ENCODE assay signal across 10 mouse cellular contexts in genomic region chr12:26460091-26460490, GRCm38 (mm10). TPM values are rescaled to one million over a fixed set of nuclear protein-coding genes. Genes with fewer than 3 reads are reported as not detected.
DNase-seq lines count a peak whose midpoint lies in the region; ATAC-seq lines count a peak whose summit lies in the region.
"Had no signal": no experiment of that assay in that cellular context is flagged by ENCODE, and none has a peak within 500 bp of the region (broad histone marks: within the 10 kb centered on the region; RNA-seq: fewer than 3 reads in every experiment).

No protein-coding gene starts in this region.

- DNase-seq in kidney, adult 8-10 months = peak; percentile 18 to 37
- DNase-seq in kidney, adult 11 months = no peak
- peak; percentile 70 for DNase-seq in Muller cell, postnatal 12 days (ENCODE audit: inconsistent ontology term)
- peak; percentile 44 to 53 for DNase-seq in adrenal gland, postnatal 36 days
- DNase-seq in embryo, embryonic 10.5 days (ENCODE audit: low spot score) = no peak
- DNase-seq: kidney, adult 18-20 months had no signal

- no peaks in the 10 kb centered on the region for H3K27me3 ChIP-seq in forebrain, embryonic 15.5 days
- H3K27me3 ChIP-seq: midbrain, embryonic 13.5 days; stomach, embryonic 15.5 days had no signal

- no peak overlapping the region for H3K4me2 ChIP-seq in forebrain, embryonic 15.5 days (replicated peaks)
- H3K4me2 ChIP-seq: midbrain, embryonic 13.5 days; stomach, embryonic 15.5 days had no signal

- H3K9ac ChIP-seq in forebrain, embryonic 15.5 days (replicated peaks) = no peak overlapping the region
- H3K9ac ChIP-seq: midbrain, embryonic 13.5 days; stomach, embryonic 15.5 days had no signal

- peaks cover 8% of the 10 kb centered on the region; the same call in 1 of the 2 replicates for H3K4me1 ChIP-seq in forebrain, embryonic 15.5 days

- H3K36me3 ChIP-seq in forebrain, embryonic 15.5 days = no peaks in the 10 kb centered on the region
- H3K36me3 ChIP-seq: midbrain, embryonic 13.5 days; stomach, embryonic 15.5 days had no signal

- 78% methylated on average over 2 of the region's 2 CpGs for WGBS in forebrain, embryonic 15.5 days

- H3K9me3 ChIP-seq in forebrain, embryonic 15.5 days = no peaks in the 10 kb centered on the region
- H3K9me3 ChIP-seq: midbrain, embryonic 13.5 days; stomach, embryonic 15.5 days had no signal

- no peak overlapping the region for H3K27ac ChIP-seq in forebrain, embryonic 15.5 days (replicated peaks)
- H3K27ac ChIP-seq: midbrain, embryonic 13.5 days; stomach, embryonic 15.5 days had no signal

- no peak overlapping the region for H3K4me3 ChIP-seq in forebrain, embryonic 15.5 days
- H3K4me3 ChIP-seq: midbrain, embryonic 13.5 days; stomach, embryonic 15.5 days had no signal

- peak; percentile 86 for ATAC-seq in megakaryocyte, adult 5-6 weeks (ENCODE audit: poor library complexity, severe bottlenecking)
- ATAC-seq in forebrain, embryonic 15.5 days (replicated peaks) = no peak
- ATAC-seq: midbrain, embryonic 13.5 days had no signal

RNA-seq across cellular contexts. Expression of gene Rsad2, which starts 3.8 kb away (rescaled TPM):
- 10 to 100 TPM; 17.5 to 31.9 TPM for total RNA-seq in adrenal gland, postnatal 36 days (2021)
- 7.7 and 9.2 TPM in 2 replicates for total RNA-seq in megakaryocyte, adult 5-6 weeks (2015)
- 9.3 and 10.2 TPM in 2 replicates for total RNA-seq in megakaryocyte, adult 5-6 weeks (2017)
- polyA plus RNA-seq in forebrain, embryonic 15.5 days (2015; fragmentation: Nextera tagmentation; extraction: Ambion mirVana) = 0.43 and 0.49 TPM in 2 replicates

RNA-seq across cellular contexts. Expression of gene Cmpk2, which starts 8.9 kb away (rescaled TPM):
- 10 to 100 TPM; 12.4 to 24.0 TPM for total RNA-seq in adrenal gland, postnatal 36 days (2021)
- total RNA-seq in megakaryocyte, adult 5-6 weeks (2015) = 88.4 and 109 TPM in 2 replicates
- 52.7 and 57.5 TPM in 2 replicates for total RNA-seq in megakaryocyte, adult 5-6 weeks (2017)
- polyA plus RNA-seq in forebrain, embryonic 15.5 days (2015; fragmentation: Nextera tagmentation; extraction: Ambion mirVana) = 10.4 and 11.5 TPM in 2 replicates

RNA-seq across cellular contexts. Expression of gene Rnf144a, which starts 45.0 kb away (rescaled TPM):
- 10 to 100 TPM; 20.9 to 23.6 TPM for total RNA-seq in adrenal gland, postnatal 36 days (2021)
- total RNA-seq in megakaryocyte, adult 5-6 weeks (2015) = 36.3 and 38.3 TPM in 2 replicates
- total RNA-seq in megakaryocyte, adult 5-6 weeks (2017) = 35.8 and 36.1 TPM in 2 replicates
- 39.6 and 40.2 TPM in 2 replicates for polyA plus RNA-seq in forebrain, embryonic 15.5 days (2015; fragmentation: Nextera tagmentation; extraction: Ambion mirVana)

Comparison
In these comparisons a context has a peak if more than half of its experiments do, and no peak if none do; other contexts are left out.
1. DNase-seq: peak in kidney, adult 8-10 months (2 of 2), Muller cell, postnatal 12 days (single experiment) and adrenal gland, postnatal 36 days (2 of 2); none in kidney, adult 11 months (single experiment) and embryo, embryonic 10.5 days (single experiment).